Mouse (Mus musculus): ENCODE data around the gene Pzp.

Gene Pzp

DNA sequence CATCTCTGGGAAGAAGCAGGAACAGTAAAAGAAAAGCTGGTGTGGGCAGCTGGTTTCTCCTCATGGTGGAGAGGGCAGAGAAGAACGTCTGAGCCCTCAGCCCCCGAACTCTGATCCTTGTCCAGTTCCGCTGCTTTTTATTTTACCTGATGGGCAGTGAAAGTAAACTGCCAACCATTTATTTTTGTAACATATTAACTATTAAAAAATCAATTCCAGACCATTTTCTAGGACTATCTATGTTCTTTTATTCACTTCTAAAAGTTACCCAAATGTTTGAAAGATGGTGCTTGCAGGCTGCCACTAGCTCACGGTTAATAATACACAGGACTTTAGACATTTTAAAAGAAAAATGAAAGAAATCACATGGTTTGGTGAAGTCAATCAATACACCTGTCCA, at the start of gene Pzp:
Pzp (minus strand) TSS at position 120 of the 400 bp plus-strand sequence.
- no peak for DNase-seq (ENCODE audit: low spot score)

DNA sequence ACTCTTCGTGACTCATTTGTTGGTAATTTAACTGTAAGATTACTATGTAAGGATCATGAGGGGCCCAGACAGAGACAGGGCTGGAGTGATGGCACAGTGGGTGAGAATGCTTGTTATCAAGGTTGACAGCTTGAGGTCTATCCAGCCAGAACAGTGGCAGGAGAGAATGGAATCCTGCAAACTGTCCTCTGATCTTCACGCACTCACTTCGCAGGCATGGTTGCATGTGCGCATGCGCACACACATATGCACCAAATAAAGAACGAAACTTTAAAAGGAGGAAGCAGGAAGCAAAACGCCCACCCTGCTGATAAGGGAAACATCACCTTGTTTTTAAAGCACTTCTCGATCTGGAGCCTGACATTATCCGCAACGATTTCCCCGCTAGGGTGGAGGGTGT, 40.1 kb upstream of the Pzp start:
- DNase-seq (ENCODE audit: low spot score), result no peak

DNA sequence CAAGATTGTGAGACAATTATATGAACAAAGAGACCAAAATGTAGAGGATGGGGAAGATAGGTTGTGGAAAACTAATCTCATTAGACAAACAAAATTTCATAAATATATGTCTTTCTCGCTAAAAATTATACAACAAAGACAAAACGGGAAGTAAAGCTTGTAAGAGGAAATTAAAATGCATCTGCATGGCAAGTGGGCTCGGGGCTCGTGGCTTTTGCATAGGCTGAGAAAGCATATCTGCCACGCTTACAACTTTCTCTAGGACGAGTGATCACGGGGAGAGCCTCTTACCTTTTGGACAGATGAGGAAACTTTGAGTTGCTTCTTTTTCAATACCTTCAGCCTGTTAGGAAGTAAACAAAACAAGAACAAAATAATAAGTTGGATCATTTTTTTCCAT, 27.5 kb upstream of the Pzp start:
- DNase-seq (ENCODE audit: low spot score), result no peak

DNA sequence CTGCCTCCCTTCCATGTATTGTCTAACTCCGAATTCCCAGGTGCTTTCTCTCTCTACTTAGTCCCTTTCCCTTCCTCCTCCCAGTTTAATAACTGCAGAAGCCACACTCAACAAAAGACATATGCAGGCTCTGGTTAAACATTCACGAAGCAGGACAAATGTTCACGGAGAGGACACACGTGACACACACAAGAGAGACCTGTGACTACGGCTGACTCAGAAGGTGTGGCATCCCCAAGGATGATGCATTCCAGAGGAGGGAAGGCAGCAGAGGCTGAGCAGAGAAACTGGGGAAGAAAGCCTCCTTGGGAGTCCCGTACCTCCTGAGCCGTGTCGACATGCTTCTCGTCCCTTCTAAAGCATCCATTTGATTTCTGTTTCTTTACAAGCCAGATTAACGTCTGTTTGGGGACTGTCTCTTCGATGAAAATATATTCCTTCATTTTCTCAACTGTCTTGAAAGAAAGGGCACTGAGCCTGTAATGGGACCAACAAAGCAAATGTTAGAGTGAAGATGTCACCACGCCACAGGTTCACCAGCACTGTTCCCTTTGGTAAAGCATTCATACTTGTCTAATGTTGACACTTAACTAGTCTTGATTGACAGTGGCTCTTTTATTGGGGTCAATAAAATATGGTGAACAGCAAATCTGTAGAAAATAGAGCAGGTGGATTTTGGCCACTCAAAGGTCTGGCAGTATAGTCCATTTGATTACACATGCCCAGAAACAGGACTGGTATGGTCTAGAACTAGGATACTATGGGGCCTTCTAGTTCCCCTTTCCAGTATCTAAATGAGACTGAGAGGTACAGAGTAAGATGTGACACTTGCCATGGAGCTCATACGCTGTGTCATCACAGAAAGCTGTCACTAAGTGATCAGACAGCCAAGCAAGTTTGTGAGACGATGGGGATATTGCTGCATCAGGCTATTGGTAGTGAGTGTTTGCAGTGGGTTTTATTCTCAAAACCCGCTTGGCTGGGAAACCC, 23.2 kb upstream of the Pzp start:
- peak; percentile 13 for DNase-seq (ENCODE audit: low spot score)

DNA sequence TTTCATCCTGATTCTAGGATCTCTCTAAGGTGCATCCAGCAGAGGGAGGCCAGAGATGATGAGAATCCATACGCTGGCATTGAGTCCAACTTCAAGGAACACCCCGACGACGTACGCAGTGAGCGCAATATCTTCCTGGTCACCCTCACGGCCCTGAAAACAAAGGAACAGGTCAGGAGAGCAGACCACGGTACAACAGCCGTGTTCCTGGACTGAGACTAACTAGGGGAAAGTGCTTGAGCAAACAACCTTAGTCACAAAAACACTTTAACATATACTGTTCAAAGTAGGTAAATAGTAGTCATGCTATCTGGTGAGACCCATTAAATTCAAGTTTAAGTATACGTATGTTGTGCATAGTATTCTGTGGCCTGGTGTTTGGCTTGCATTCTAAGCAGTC, 22.0 kb upstream of the Pzp start:
- no peak for DNase-seq (ENCODE audit: low spot score)

DNA sequence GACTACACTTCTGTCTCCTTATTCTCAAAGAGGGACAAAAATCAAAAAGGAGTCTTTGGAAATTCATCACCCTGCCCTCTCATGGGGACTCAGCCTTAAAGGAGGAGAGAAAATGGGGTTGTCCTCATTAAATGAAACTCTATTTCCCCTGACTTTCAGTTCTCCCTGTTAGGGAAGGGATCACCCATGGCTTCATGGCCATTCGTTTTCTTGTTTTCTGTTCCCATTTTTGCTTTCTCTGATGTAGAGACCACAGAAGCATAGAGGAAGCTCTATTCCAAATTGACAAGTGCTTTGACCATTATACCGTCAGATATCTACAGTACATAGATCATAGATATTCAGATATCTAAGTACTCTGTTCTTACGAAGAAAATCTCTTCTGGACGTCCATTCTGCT, 18.9 kb upstream of the Pzp start:
- no peak for DNase-seq (ENCODE audit: low spot score)

DNA sequence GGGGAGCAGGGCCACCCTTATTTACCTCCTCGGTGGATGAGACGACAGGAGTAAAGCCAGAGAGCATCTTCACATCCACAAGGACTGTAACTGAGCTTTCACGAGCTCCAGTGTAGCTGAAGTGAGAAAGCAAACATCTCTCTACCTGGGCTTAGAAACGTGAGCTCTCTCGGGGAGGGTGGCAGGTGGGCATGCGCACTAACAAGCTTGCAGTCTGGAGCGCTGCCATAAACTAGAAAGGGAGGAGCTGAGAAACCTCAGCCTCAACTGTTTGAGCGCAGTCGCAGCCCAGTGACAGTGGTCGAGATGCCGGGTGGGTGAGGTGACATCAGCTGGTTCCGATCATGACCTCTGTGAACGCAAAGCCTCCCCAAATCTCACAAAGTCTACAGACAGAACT, 16.7 kb upstream of the Pzp start:
- peak; percentile 17 for DNase-seq (ENCODE audit: low spot score)

DNA sequence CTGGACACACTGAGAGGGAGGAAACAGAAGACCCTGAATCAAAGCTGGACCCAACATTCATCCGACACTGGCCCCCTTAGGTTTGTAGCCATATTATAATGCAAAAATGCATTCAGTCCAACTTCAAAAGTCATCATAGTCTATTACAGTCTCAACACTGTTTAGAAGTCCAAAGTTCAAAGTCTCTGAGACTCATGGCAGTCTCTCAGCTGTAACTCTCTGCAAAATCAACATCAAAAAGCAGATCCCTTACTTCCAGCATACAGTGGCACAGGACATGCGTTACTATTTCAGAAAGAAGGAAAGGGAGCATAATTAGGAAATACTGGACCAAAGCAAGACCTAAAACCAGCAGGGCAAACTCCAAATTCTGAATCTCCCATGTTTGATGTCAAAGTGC, 8.7 kb upstream of the Pzp start:
- no peak for DNase-seq (ENCODE audit: low spot score)

DNA sequence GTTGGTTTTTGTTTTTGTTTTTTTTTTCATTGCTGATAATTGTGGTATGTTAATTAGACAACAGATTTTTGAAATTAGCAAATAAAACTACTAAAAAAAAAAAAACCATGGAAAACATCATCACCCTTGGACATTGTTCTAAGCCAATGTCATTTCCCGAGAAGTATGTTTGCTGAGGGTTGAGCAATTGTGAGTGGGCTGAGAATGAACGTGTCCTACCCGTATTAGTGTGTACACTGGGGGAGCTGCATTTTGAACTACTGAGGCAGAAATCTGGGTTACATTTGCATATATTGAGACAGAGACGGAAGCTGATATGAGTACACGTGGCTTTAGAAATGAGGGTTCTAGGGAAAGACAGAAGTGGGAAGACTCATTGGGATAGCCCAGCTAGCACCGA, 6.8 kb upstream of the Pzp start:
- no peak for DNase-seq (ENCODE audit: low spot score)

DNA sequence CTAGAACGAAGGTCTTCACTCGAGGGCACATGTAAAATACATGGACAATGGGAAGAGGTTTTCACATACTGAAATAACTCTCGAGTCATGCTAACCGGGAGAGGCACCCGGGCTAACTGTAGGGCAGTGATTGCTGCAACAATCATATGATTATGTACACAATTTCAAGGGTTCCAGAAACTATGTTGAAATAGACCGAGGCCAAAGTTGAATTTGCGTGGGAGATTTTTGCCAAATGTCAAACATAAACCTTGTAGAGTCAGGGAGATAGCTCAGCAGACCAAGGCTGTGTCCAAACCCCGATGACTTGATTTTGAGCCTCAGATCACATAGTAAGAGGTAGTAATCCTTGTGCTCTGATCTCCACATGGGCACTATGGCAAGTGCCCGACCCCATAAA, 6.2 kb upstream of the Pzp start:
- no peak for DNase-seq (ENCODE audit: low spot score)

DNA sequence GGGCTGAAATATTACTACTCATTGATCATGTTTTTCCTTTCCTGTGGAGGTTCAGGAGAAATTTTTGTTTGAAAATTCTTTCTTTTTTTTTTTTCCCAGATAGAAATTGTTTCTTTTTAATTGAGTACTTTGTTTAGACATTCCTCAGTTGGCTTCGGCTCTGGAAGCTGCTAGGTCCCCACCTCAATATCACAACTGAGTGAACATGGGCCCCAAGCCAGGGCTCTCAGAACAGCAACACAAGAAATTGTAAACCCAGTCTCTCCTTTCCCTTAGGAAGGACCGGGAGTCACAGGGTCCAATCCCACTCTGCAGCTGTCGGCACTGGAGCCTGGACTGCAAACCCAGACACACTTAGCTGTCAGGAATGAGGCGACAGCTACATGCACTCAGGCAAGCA, 2.0 kb upstream of the Pzp start:
- DNase-seq (ENCODE audit: low spot score), result no peak

DNA sequence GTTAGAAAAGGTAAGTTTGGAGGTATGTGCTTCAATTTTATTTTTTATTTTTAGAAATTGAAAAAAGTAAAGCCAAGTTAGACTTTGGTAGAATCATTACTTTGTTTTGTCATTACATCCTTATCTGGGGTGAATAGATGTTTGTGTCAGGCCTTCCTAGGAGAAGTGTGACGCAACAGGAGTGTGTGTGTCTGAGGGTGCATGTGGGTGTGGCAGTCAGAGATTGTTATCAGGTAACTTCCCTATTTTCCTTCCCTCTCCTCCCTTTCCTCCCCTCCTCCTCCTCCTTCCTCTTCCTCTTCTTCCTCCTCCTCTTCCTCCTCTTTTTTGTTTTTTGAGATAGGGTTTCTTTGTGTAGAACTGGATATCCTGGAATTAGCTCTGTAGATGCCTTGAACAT, 590 bp upstream of the Pzp start:
- DNase-seq (ENCODE audit: low spot score), result no peak

DNA sequence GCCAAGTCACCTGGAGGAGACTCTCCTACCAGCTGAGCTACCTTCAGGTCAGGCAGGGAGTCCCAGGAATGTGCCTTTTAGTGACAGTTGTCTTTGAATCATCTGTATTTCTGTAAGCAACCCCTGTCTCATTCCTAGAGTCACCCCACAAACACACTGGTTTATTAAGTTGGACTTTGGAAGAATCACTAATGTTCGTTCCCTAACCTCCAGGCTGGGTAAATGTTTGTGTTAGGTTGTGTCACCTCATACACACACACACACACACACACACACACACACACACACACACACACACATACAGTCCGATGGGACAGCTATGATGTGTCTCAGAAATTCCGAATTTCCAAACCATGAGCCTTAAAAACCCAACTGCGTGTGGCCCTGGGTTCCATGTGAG, 719 bp downstream of the Pzp start:
- DNase-seq (ENCODE audit: low spot score), result no peak

DNA sequence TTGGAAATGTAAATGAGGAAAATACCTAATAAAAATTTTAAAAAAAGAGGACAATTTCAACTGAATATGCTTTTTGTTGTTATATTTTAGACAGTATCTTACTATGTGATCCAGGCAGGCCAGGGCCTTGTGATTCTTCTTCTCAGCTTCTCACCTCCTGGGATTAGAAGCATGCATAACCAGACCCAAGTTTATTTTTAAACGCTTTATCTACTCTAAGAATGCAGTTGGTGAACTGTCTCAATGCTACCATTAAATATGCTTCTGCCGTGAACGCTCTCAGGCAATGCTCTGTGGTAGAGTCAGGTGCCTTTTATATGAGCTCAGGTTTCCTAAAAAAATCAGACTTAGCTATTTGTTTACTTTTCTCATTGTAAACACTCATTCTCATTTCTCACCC, 3.2 kb downstream of the Pzp start:
- no peak for DNase-seq (ENCODE audit: low spot score)

DNA sequence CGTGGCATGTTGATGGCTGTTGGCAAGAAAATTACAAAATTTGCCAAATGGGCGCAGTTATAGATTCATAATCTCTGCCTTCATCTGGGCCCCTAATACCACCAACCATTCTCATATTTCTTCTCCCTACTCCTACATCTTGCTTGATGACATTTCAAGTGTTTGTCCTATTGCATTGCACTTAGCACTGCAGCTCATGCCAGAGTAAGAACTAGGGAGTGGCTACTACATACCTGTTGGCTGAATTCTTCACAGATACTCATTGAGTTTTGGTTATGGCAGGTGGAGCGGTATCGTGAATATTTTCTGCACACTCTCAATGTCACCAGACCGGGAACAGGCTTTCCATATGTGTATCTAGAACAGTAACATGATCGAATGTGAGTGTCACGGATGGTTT, 7.4 kb downstream of the Pzp start:
- DNase-seq (ENCODE audit: low spot score), result no peak

DNA sequence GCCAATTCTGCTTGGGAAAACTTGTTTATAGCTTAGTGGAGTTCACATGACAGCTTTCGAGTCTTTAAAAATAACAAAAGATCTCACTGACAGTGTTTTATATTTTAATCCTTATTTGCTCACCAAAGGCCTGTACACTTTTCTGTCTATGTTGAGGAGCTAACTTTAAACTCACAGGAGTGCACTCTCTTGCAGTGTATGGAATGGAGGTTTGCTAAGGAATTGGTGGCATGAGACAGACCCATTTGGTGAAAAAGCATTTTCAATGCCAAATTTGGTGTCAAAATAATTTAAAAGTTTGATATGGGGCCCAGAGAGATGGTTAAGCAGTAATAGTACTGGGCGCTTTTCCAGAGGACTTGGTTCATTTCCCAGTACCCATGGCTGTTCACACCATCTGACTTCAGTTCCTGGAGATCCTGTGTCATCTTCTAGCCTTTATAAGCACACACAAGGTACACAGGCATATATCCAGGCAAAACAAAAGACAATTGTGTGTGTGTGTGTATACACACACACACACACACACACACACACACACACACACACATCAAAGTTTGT, 20.8 kb downstream of the Pzp start:
- no peak for DNase-seq (ENCODE audit: low spot score)

DNA sequence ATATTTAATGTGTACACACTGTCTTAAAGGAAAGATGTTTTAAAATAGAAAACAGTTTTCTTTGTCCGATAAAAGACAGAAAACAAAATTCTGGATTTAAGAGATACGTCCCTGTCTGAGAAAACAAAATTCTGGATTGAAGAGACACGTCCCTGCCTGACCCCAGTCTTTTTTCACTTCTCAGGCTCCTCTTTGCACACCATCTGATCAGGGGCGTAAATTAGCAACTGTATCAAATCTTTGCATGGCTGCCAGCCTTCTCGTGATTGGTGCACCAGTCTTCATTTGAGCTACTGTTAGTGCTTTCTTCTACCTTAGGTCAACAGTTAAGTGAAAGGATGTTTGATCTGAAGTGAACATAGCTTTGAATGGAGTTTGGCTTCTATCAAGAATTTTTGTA, 21.8 kb downstream of the Pzp start:
- DNase-seq (ENCODE audit: low spot score), result no peak

DNA sequence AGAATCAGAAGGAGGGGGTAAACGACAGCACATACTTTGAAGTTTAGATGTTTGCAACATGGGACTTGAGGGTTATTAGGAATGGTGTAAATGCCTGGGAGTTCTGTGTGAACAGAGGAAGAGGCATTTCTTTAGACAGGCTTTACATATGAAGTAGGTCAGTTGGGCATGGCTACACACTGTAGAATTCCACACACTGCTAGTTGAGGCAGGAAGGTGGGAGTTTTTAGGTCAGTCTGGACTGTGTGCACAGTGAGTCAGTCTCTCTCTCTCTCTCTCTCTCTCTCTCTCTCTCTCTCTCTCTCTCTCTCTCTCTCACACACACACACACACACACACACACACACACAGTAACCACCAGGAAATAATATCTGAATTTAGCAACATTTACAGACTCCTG, 31.2 kb downstream of the Pzp start:
- DNase-seq (ENCODE audit: low spot score), result no peak

DNA sequence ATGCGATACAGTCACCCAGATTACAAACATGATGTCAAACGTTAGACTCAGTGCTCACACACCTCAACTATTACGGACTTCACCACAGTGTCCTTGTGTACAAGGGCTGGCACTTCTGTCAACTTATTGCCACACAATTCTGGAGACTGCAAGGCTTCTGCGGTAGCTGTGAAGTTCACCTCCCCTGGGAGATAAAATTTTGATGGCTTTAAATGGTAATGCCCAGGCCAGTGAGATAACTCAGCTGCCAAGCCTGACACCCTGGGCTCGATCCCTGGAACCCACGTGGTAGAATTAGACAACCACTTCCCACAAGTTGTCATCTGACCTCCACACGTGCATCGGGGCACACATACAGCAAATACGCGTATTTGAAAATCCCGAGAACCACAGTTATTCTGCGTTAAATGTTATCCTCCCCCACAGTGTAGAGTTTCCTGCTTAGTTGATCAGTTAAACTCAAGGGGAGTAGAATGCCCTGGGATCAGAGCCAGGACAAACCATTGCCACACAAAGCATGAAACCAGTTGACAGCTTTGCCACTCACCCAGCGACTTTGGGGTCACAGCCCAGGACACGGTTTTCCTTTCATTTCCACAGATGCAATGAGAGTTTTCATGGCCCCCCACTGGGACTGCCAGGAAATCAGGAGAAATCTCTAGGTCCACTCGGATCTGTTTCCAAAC, 31.7 kb downstream of the Pzp start:
- no peak for DNase-seq (ENCODE audit: low spot score)

DNA sequence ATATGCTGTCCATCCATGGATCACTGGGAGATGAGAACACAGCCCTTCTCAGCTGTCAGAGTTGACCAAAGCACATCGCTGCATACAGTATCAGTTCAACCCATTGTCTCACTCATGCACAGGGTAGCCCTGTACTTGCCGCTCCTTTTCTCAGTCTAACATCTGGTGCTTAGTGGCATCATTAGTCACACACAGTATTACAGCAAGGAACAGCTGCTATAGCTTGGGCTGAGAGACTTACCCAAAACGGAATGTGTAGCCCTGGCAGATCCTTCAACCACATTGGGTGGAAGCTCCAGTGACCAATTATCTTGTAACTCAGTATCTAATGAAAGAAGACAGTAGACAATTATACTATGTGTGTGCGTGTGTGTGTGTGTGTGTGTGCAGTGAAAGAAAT, 34.6 kb downstream of the Pzp start:
- no peak for DNase-seq (ENCODE audit: low spot score)

DNA sequence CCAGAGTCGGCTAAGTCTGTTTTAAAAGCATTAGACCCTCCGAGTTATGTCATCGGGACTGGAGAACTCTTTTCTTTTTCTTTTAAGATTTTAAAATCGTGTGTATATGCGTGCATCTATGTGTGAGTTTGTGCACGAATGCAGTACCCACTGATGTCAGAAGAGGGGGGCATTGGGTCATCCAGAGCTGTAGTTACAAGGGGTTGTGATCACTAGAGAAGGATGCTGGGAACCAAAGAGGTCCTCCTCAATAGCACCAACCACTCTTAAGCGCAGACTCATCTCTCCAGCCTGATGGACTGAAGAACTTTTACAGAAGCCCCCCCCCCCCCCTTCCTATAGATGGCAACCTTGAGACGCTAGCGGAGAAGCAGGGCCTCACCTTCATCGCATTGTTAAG, 36.4 kb downstream of the Pzp start:
- DNase-seq (ENCODE audit: low spot score), result no peak

DNA sequence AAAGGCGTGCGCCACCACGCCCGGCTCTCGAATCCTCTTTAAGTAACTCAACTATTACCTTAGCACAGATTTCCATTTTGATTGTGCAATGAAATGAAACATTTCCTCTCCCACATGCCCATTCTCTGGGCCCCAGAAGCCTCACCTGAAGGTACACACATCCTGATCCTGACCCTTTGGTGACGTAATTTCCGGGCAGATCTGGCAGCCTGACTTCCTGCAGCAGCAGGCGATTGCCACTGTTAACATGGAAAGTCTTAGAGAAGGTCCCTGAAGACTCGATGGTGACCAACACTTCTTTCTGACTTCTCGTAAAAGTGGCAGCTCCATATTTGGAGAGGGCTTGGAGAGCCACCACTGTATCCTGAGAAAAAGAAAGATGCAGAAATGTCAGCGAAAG, 38.8 kb downstream of the Pzp start:
- DNase-seq (ENCODE audit: low spot score), result no peak
